Mouse (Mus musculus) lung, adult 10 weeks (tissue): Measurements from ENCODE around the gene Gpx1. TPM values are rescaled to one million over a fixed set of nuclear protein-coding genes. Genes with fewer than 3 reads are reported as not detected.

Experiments used
- polyA plus RNA-seq: library from polyadenylated mRNA; stranded (reverse); fragments of 350-450 nt; fragmentation: Illumina TruSeq; extraction: RNeasy Lipid Tissue Mini Kit (QIAGEN cat#74804); gene quantifications from one replicate; pipeline ENCODE4 v1.2.3, GENCODE M21; 2014; ENCODE audit warnings: low read depth, low replicate concordance; ENCODE audit not compliant: insufficient read depth

Gpx1 gene
- 781 TPM for polyA plus RNA-seq

GRCm38 (mm10) chr9:108338886-108339781 lies at the start of gene Gpx1:
TSS of gene Gpx1 (plus strand) at chr9:108338903.

GRCm38 (mm10) chr9:108290016-108290750 lies 48.5 kb upstream of the Gpx1 start, which contains the start of gene Nicn1:
TSS of gene Nicn1 (plus strand) at chr9:108290429.

GRCm38 (mm10) chr9:108296453-108297355 lies 42.0 kb upstream of the Gpx1 start, which contains the start of gene Amt:
TSS of gene Amt (plus strand) at chr9:108296853.

GRCm38 (mm10) chr9:108305629-108306520 lies 32.8 kb upstream of the Gpx1 start, which contains the start of the genes Rhoa and Tcta:
TSS of gene Rhoa (plus strand) at chr9:108306129.
TSS of gene Tcta (minus strand) at chr9:108306160.

GRCm38 (mm10) chr9:108347540-108348289 lies 9.0 kb downstream of the Gpx1 start, which contains the start of gene Usp4:
TSS of gene Usp4 (plus strand) at chr9:108347853.

Other genes starting within 250 kb of the Gpx1 start
- gene Apeh, start 244.3 kb upstream of the Gpx1 start, polyA plus RNA-seq: 37.5 TPM
- 0.09 TPM for gene Bsn, start 148.5 kb upstream of the Gpx1 start, polyA plus RNA-seq
- 48.3 TPM for gene Dag1, start 74.9 kb upstream of the Gpx1 start, polyA plus RNA-seq
- gene Nicn1, start 48.5 kb upstream of the Gpx1 start, polyA plus RNA-seq: 14.1 TPM
- gene Amt, start 42.0 kb upstream of the Gpx1 start, polyA plus RNA-seq: 5.4 TPM
- 388 TPM for gene Rhoa, start 32.8 kb upstream of the Gpx1 start, polyA plus RNA-seq
- 63.8 TPM for gene Tcta, start 32.7 kb upstream of the Gpx1 start, polyA plus RNA-seq
- gene Usp4, start 8.9 kb downstream of the Gpx1 start, polyA plus RNA-seq: 62.5 TPM
- 0.82 TPM for gene 1700102P08Rik, start 53.9 kb downstream of the Gpx1 start, polyA plus RNA-seq
- gene Ccdc36, start 89.6 kb downstream of the Gpx1 start, polyA plus RNA-seq: not detected
- not detected for gene BC048562, start 97.6 kb downstream of the Gpx1 start, polyA plus RNA-seq
- 16.2 TPM for gene Ccdc71, start 121.6 kb downstream of the Gpx1 start, polyA plus RNA-seq
- 27.7 TPM for gene Klhdc8b, start 122.7 kb downstream of the Gpx1 start, polyA plus RNA-seq
- gene Lamb2, start 140.8 kb downstream of the Gpx1 start, polyA plus RNA-seq: 37.0 TPM
- 38.6 TPM for gene Usp19, start 151.7 kb downstream of the Gpx1 start, polyA plus RNA-seq
- gene Qars, start 168.8 kb downstream of the Gpx1 start, polyA plus RNA-seq: 46.7 TPM
- gene Qrich1, start 177.9 kb downstream of the Gpx1 start, polyA plus RNA-seq: 27.9 TPM
- 53.0 TPM for gene Impdh2, start 221.4 kb downstream of the Gpx1 start, polyA plus RNA-seq
- 37.0 TPM for gene Ndufaf3, start 228.5 kb downstream of the Gpx1 start, polyA plus RNA-seq
- gene Dalrd3, start 231.0 kb downstream of the Gpx1 start, polyA plus RNA-seq: 52.3 TPM
- gene Wdr6, start 239.8 kb downstream of the Gpx1 start, polyA plus RNA-seq: 23.5 TPM